Comparison of ENCODE assay signal across 8 mouse cellular contexts in genomic region chr6:117841511-117841955, GRCm38 (mm10). TPM values are rescaled to one million over a fixed set of nuclear protein-coding genes. Genes with fewer than 3 reads are reported as not detected.
DNase-seq lines count a peak whose midpoint lies in the region; ATAC-seq and TF ChIP-seq lines count a peak whose summit lies in the region.

No protein-coding gene starts in this region.

- H3K27ac ChIP-seq in spleen, adult 2 months (ENCODE audit: insufficient read depth, low read length), result peak overlapping the region; percentile 75
- peak overlapping the region; percentile 94 for H3K27ac ChIP-seq in limb, embryonic 13.5 days

- no peaks in the 10 kb centered on the region for H3K27me3 ChIP-seq in spleen, adult 2 months (ENCODE audit: control insufficient read depth, insufficient read depth, low read length)
- no peaks in the 10 kb centered on the region for H3K27me3 ChIP-seq in limb, embryonic 13.5 days

- no peaks in the 10 kb centered on the region for H3K4me1 ChIP-seq in spleen, adult 2 months (ENCODE audit: control insufficient read depth, insufficient read depth, insufficient read length)
- H3K4me1 ChIP-seq in limb, embryonic 13.5 days, result peaks cover 11% of the 10 kb centered on the region

- no peak for ATAC-seq in CD4-positive, CD25-positive, alpha-beta regulatory T cell, adult 4 months
- ATAC-seq in limb, embryonic 13.5 days (ENCODE audit: low FRiP score, low read depth), result no peak; the same call in 1 of the 2 replicates

- no peak for TF ChIP-seq CTCF in spleen, adult 2 months (IDR thresholded peaks at IDR 0.05; ENCODE audit: extremely low read depth, insufficient read depth, insufficient read length, insufficient replicate concordance)

- peak overlapping the region; percentile 94 for H3K4me3 ChIP-seq in spleen, adult 2 months (ENCODE audit: extremely low read depth, insufficient read depth, insufficient read length)
- H3K4me3 ChIP-seq in limb, embryonic 13.5 days, result peak overlapping the region; percentile 90

- DNase-seq in CD4-positive, CD25-positive, alpha-beta regulatory T cell, adult 2 months (ENCODE audit: low read depth, low spot score), result peak; percentile 12
- no peak for DNase-seq in spleen, adult 2 months (ENCODE audit: low read depth in 1 of 2, low spot score in 2 of 2)
- DNase-seq in spleen, postnatal 4 days (ENCODE audit: low spot score in 2 of 2), result no peak
- DNase-seq in urinary bladder, postnatal 36 days (ENCODE audit: low spot score in 2 of 2), result no peak
- no peak for DNase-seq in layer of hippocampus, adult 18-20 months (ENCODE audit: low spot score in 2 of 2)
- DNase-seq in testis, postnatal 10 days (ENCODE audit: low spot score), result no peak

- WGBS in spleen, adult 2 months, result 6% methylated on average over 12 of the region's 12 CpGs
- WGBS in limb, embryonic 13.5 days, result 13% methylated on average over 12 of the region's 12 CpGs

- H3K4me2 ChIP-seq in limb, embryonic 13.5 days (replicated peaks), result peak overlapping the region; percentile 73

- peaks cover 12% of the 10 kb centered on the region for H3K36me3 ChIP-seq in spleen, adult 2 months (ENCODE audit: control insufficient read depth, insufficient read depth, low read length)
- H3K36me3 ChIP-seq in limb, embryonic 13.5 days, result peaks cover 37% of the 10 kb centered on the region

- no peaks in the 10 kb centered on the region for H3K9me3 ChIP-seq in limb, embryonic 13.5 days

- peak overlapping the region; percentile 97 for H3K9ac ChIP-seq in limb, embryonic 13.5 days

- no peak for TF ChIP-seq POLR2A in spleen, adult 2 months (IDR thresholded peaks at IDR 0.05; ENCODE audit: low read depth, low read length)

RNA-seq across cellular contexts. Expression of gene Zfp637, which starts 0.6 kb away (rescaled TPM):
- 10 to 100 TPM; 34.4 to 40.9 TPM for polyA plus RNA-seq in CD4-positive, CD25-positive, alpha-beta regulatory T cell, adult 4 months (2017; shearing (Covaris generic))
- 13.7 and 14.9 TPM in 2 replicates for polyA plus RNA-seq in spleen, adult 2 months (2012; rRNA removed)
- polyA plus RNA-seq in limb, embryonic 13.5 days (2015; fragmentation: Nextera tagmentation; extraction: Ambion mirVana), result 183 and 189 TPM in 2 replicates
- 10 to 100 TPM; 41.3 to 47.9 TPM for total RNA-seq in layer of hippocampus, adult 18-20 months (2021)

RNA-seq across cellular contexts. Expression of gene Zfp239, which starts 20.4 kb away (rescaled TPM):
- 1 to 10 TPM; 2.4 to 3.3 TPM for polyA plus RNA-seq in CD4-positive, CD25-positive, alpha-beta regulatory T cell, adult 4 months (2017; shearing (Covaris generic))
- 1.4 and 1.9 TPM in 2 replicates for polyA plus RNA-seq in spleen, adult 2 months (2012; rRNA removed)
- polyA plus RNA-seq in limb, embryonic 13.5 days (2015; fragmentation: Nextera tagmentation; extraction: Ambion mirVana), result 14.4 and 16.3 TPM in 2 replicates
- 10 to 100 TPM; 38.4 to 41.0 TPM for total RNA-seq in layer of hippocampus, adult 18-20 months (2021)

RNA-seq across cellular contexts. Expression of gene Hnrnpf, which starts 58.6 kb away (rescaled TPM):
- polyA plus RNA-seq in CD4-positive, CD25-positive, alpha-beta regulatory T cell, adult 4 months (2017; shearing (Covaris generic)), result 1,000 to 10,000 TPM; 1,072 to 1,239 TPM
- 141 and 143 TPM in 2 replicates for polyA plus RNA-seq in spleen, adult 2 months (2012; rRNA removed)
- 668 and 681 TPM in 2 replicates for polyA plus RNA-seq in limb, embryonic 13.5 days (2015; fragmentation: Nextera tagmentation; extraction: Ambion mirVana)
- 100 to 1,000 TPM; 127 to 139 TPM for total RNA-seq in layer of hippocampus, adult 18-20 months (2021)
